Mouse (Mus musculus): Measurements from ENCODE around the gene Nfe2l1. TPM values are rescaled to one million over a fixed set of nuclear protein-coding genes. Genes with fewer than 3 reads are reported as not detected.

Gene Nfe2l1
- total and polyA plus RNA-seq, 3 experiments = 37.5 to 66.5 (median 47.0) TPM

DNA sequence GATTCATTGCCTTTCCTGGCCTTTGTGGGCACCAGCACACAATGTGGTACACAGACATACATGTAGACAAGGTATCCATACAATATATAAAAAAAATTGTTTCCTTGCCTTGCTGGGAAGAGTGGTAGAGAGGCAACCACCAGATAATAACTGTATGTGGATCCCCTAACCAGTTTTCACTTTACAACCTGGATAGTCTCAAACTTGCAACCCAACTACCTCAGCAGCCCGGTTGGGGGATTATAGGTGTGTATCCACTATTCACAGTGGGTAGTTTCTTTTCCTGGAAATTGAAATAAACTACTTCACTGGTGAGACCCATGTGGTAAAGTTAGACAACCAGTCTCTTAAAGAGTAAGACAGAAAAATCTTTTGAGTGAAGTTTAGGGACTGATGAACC lies 13.3 kb downstream of the Nfe2l1 start:
- no peak for TF ChIP-seq MAFK (IDR thresholded peaks at IDR 0.05; ENCODE audit: borderline replicate concordance, low read depth, low read length)
- TF ChIP-seq CTCF (IDR thresholded peaks at IDR 0.05 in 2 of 3, conservative IDR thresholded peaks at IDR 0.05 in 1 of 3; ENCODE audit: control insufficient read depth in 1 of 3, insufficient read depth in 1 of 3, low read depth in 2 of 3, low read length in 3 of 3, poor library complexity in 1 of 3, severe bottlenecking in 1 of 3) = no peak
- no peak for TF ChIP-seq TAL1 (IDR thresholded peaks at IDR 0.05; ENCODE audit: low read length)
- 0 out of 2 replicates have a peak, but pooled peaks have one; percentile 1 for TF ChIP-seq MXI1 (IDR thresholded peaks at IDR 0.05; ENCODE audit: low read depth, low read length)
- no peak for TF ChIP-seq ZNF384 (IDR thresholded peaks at IDR 0.05; ENCODE audit: low read depth, low read length)
- no peak for TF ChIP-seq MAZ (IDR thresholded peaks at IDR 0.05; ENCODE audit: low read depth, low read length)
- H3K27ac ChIP-seq (ENCODE audit: control insufficient read depth, low read depth, low read length) = no peak overlapping the region
- H3K9ac ChIP-seq (ENCODE audit: control insufficient read depth, low read depth, low read length, poor library complexity, severe bottlenecking) = no peak overlapping the region
- peaks cover 5 to 36% of the 10 kb centered on the region in 2 experiments for H3K36me3 ChIP-seq (ENCODE audit: control insufficient read depth in 1 of 2, insufficient read depth in 2 of 2, low read length in 2 of 2)
- no peak for DNase-seq (ENCODE audit: low read depth, low spot score)
- H3K27me3 ChIP-seq (ENCODE audit: control insufficient read depth in 1 of 2, insufficient read depth in 2 of 2, low read length in 2 of 2) = no peaks in the 10 kb centered on the region
- H3K4me1 ChIP-seq (ENCODE audit: control insufficient read depth in 1 of 2, insufficient read depth in 2 of 2, low read length in 2 of 2) = peaks cover 0 to 5% of the 10 kb centered on the region in 2 experiments; a peak in 1 of 4 replicates
- no peaks in the 10 kb centered on the region for H3K79me2 ChIP-seq (ENCODE audit: control insufficient read depth, insufficient read depth, low read length, poor library complexity)
- no peak overlapping the region for H3K4me3 ChIP-seq (ENCODE audit: control insufficient read depth in 1 of 2, insufficient read depth in 1 of 2, low read depth in 2 of 2, low read length in 2 of 2)
- no peaks in the 10 kb centered on the region for H3K9me3 ChIP-seq (replicated peaks; ENCODE audit: insufficient read depth, low read length)

DNA sequence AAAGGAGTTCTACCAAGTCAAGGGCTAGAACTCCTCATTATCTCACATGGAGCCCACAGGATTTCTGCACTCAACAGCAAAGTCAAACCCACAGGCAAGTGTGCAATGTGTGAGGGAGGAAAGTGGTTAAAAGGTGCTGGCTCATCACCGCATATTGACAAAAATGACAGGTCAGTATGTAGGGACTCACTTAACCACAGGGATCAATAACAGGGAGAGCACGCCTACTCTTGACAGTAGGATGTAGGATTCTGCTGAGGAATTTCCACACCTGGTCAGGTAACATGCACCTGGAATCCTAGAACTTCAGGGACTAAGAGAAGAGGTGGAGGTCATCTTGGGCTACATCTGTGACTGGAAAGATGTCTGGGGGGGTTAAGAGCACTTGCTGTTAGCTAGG lies 13.9 kb downstream of the Nfe2l1 start:
- Histone ChIP-seq H3K4me3 (ENCODE audit: control insufficient read depth in 1 of 2, insufficient read depth in 1 of 2, low read depth in 2 of 2, low read length in 2 of 2) (no peak overlapping the region), H3K9me3 (replicated peaks; ENCODE audit: insufficient read depth, low read length) (no peaks in the 10 kb centered on the region), H3K9ac (ENCODE audit: control insufficient read depth, low read depth, low read length, poor library complexity, severe bottlenecking) (no peak overlapping the region), H3K79me2 (ENCODE audit: control insufficient read depth, insufficient read depth, low read length, poor library complexity) (no peaks in the 10 kb centered on the region), H3K36me3 (ENCODE audit: control insufficient read depth in 1 of 2, insufficient read depth in 2 of 2, low read length in 2 of 2) (peaks cover 5 to 31% of the 10 kb centered on the region in 2 experiments), H3K4me1 (ENCODE audit: control insufficient read depth in 1 of 2, insufficient read depth in 2 of 2, low read length in 2 of 2) (0 out of 4 replicates have a peak, but pooled peaks cover 0 to 2% of the 10 kb centered on the region in 2 experiments), H3K27me3 (ENCODE audit: control insufficient read depth in 1 of 2, insufficient read depth in 2 of 2, low read length in 2 of 2) (no peaks in the 10 kb centered on the region), H3K27ac (ENCODE audit: control insufficient read depth, low read depth, low read length) (no peak overlapping the region)
- DNase-seq (ENCODE audit: low read depth, low spot score) = no peak
- TF ChIP-seq POLR2AphosphoS2 (IDR thresholded peaks at IDR 0.05; ENCODE audit: low read length) (peak; percentile 85), TBP (IDR thresholded peaks at IDR 0.05; ENCODE audit: low read depth, low read length) (no peak), POLR2A (IDR thresholded peaks at IDR 0.05; ENCODE audit: control insufficient read depth in 1 of 2, insufficient read depth in 1 of 2, low read depth in 1 of 2, low read length in 2 of 2, poor library complexity in 1 of 2) (no peak; a peak in 1 of 4 replicates)

DNA sequence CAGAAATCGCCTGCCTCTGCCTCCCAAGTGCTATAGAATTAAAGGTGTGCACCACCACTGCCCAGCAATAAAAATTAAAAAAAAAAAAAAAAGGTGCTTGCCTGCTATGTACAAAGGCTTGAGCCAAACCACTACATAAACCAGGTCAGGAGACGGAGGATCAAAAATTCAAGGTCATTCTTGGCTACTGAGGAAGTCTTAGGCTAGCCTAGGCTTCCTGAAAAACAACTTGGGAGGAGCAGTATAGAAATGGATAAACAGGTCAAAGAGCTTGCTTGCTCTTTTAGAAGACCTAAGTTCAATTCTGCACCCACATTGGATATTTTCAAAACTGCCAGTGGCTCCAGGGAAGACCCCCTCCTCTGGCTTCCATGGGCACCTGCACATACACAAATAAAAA lies 15.3 kb downstream of the Nfe2l1 start:
- no peak overlapping the region for H3K9ac ChIP-seq (ENCODE audit: control insufficient read depth, low read depth, low read length, poor library complexity, severe bottlenecking)
- no peaks in the 10 kb centered on the region for H3K4me1 ChIP-seq (ENCODE audit: control insufficient read depth in 1 of 2, insufficient read depth in 2 of 2, low read length in 2 of 2)
- H3K27ac ChIP-seq (ENCODE audit: control insufficient read depth, low read depth, low read length) = no peak overlapping the region
- no peaks in the 10 kb centered on the region for H3K9me3 ChIP-seq (replicated peaks; ENCODE audit: insufficient read depth, low read length)
- no peak for DNase-seq (ENCODE audit: low read depth, low spot score)
- TF ChIP-seq ZNF384 (IDR thresholded peaks at IDR 0.05; ENCODE audit: low read depth, low read length) = peak; percentile 52; the same call in 1 of the 2 replicates
- no peak for TF ChIP-seq E2F4 (IDR thresholded peaks at IDR 0.05; ENCODE audit: borderline replicate concordance, low read depth, low read length)
- no peak overlapping the region for H3K4me3 ChIP-seq (ENCODE audit: control insufficient read depth in 1 of 2, insufficient read depth in 1 of 2, low read depth in 2 of 2, low read length in 2 of 2)
- H3K27me3 ChIP-seq (ENCODE audit: control insufficient read depth in 1 of 2, insufficient read depth in 2 of 2, low read length in 2 of 2) = no peaks in the 10 kb centered on the region
- H3K79me2 ChIP-seq (ENCODE audit: control insufficient read depth, insufficient read depth, low read length, poor library complexity) = no peaks in the 10 kb centered on the region
- peaks cover 0 to 25% of the 10 kb centered on the region in 2 experiments; a peak in 2 of 4 replicates for H3K36me3 ChIP-seq (ENCODE audit: control insufficient read depth in 1 of 2, insufficient read depth in 2 of 2, low read length in 2 of 2)

Measured in MEL (cell line).